Mouse (Mus musculus): ENCODE data around the gene Lypd9.
"Not testable (repeated sequence)": the region's sequence is repeated elsewhere in the genome, so short reads cannot be mapped to it uniquely, and the experiment has no call there.

The Lypd9 gene

DNA sequence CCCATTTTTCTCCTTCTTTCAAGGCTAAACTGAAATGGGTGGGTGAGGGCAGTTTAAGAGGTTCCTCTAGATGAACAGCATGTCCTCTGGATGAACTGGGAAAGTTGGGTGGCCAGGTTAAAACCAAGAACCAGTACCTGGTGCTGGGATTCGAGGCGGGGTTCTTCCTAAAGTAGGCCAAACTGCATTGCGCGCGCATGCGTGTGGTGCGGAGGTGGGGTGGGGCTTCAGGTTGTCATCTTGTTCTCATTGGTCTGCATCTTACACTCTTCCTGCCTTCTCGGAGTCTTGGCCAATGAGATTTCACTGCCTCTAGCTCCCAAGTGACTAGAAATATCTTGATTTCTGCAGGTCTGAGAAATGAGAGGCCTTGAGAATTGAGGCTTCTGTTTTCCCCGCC, at the start of gene Lypd9:
Gene Lypd9 (minus strand): TSS at position 165 of the 400 bp plus-strand sequence.
- DNase-seq (ENCODE audit: low spot score), result no peak

DNA sequence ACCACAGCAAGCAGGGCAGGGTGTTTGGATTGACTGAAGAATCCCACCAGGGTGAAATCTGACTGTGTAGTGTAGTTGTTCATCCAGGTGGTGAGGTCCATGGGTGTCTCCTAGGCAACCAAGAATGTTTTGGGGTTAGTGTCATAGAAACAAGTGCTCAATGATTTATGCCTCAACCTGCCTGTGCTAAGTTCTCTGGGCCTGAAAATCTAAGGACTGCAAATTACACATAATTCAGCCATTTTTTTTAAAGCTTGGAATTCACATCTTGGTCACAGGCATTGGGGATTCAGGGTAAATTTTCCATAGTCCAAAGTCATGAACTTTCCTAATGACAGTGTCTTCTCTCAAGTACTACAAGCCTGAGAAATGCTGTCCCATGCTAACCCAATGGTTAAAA, 49.7 kb upstream of the Lypd9 start, which contains the start of gene Olfr331:
Gene Olfr331 (minus strand): TSS at position 101 of the 400 bp plus-strand sequence.
- not testable (repeated sequence) for DNase-seq (ENCODE audit: low spot score)

GRCm38 (mm10) chr11:58499290-58499689, 46.6 kb upstream of the Lypd9 start:
- DNase-seq (ENCODE audit: low spot score), result no peak

GRCm38 (mm10) chr11:58498761-58499160, 46.0 kb upstream of the Lypd9 start:
- DNase-seq (ENCODE audit: low spot score), result no peak

GRCm38 (mm10) chr11:58492455-58492854, 39.7 kb upstream of the Lypd9 start, which contains the start of gene Olfr332:
Gene Olfr332 (minus strand): TSS chr11:58492555.
- DNase-seq (ENCODE audit: low spot score), result no peak

DNA sequence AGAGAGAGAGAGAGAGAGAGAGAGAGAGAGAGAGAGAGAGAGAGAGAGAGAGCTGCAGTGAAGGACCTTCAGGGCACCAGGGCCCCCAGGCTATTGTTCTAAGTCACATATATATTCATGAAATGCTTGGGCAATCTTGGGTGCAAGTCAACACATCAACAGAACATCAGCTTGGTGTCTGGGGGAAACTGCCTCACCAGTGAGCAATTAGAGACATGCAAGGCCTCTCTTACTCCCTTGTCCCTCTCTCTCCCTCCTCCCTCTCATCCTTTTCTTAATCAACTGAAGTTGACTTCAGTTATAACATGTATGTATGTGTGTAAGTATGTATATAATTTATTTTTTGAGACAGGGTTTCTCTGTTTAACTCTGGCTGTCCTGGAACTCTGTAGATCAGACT, 9.4 kb upstream of the Lypd9 start, which contains the start of gene Olfr30:
Gene Olfr30 (minus strand): TSS at position 101 of the 400 bp plus-strand sequence.
- DNase-seq (ENCODE audit: low spot score), result no peak

DNA sequence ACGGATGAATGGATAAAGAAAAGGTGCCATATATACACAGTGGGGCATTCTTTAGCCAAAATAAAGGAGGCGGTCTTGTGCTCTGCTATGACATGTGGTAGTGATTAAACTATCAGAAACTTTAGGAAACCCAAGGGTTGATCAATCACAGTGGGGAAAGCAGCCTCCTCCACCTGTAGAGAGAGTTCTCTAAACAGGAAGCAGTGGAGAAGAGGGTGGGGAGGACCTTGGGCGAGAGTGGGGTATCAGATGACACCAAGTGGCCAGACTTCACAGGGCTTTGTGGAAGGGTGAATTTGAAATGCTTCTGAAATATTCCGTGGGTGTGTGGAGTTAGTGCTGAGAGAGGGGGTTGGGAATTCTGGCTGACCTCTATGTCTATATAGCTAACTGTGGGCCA, 869 bp upstream of the Lypd9 start:
- no peak for DNase-seq (ENCODE audit: low spot score)

- DNase-seq (ENCODE audit: low spot score), result no peak
Measured at GRCm38 (mm10) chr11:58437866-58438265, 14.9 kb downstream of the Lypd9 start.

DNA sequence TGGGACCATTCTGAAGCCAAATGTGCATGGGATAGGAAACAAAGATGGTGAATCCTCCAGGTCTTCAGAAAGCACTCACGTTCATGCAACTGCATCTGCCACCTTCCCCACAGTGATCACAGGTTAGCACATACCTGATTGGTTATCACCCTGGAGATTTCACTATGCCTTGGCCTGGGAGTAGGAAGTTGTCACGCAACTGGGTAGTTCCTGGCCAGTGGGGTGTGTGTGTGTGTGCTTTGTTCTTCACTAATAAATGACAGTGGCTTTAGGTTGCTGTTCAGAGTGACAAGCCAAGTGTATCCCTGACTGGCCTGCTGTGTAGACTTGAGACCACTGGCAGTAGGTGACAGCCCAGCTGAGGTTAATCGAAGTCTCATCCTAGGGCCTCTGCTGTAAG, 20.5 kb downstream of the Lypd9 start, which contains the start of gene Gm12253:
Gene Gm12253 (plus strand): TSS at position 301 of the 400 bp plus-strand sequence.
- DNase-seq (ENCODE audit: low spot score), result no peak

DNA sequence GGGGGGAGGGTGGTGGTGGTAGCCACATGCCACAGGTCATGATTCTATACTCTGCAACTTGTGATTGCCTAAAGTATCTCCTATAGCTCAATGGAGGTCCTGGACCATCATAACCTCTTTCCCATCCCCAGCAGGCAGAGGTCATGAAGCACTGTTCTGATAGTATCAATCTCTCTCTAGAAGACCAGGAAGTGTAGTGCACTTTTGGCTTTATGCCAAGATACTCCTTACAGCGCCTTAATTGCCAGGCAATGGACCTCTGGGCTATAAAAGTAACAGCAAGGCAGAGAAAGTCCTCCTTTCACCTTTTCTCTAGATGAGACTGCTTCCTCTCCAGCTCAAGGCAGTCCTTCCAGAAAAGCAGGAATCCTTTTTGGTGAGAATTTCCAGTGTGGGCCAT, 31.9 kb downstream of the Lypd9 start, which contains the start of gene 1810065E05Rik:
Gene 1810065E05Rik (plus strand): TSS at position 297 of the 400 bp plus-strand sequence.
- DNase-seq (ENCODE audit: low spot score), result no peak

DNA sequence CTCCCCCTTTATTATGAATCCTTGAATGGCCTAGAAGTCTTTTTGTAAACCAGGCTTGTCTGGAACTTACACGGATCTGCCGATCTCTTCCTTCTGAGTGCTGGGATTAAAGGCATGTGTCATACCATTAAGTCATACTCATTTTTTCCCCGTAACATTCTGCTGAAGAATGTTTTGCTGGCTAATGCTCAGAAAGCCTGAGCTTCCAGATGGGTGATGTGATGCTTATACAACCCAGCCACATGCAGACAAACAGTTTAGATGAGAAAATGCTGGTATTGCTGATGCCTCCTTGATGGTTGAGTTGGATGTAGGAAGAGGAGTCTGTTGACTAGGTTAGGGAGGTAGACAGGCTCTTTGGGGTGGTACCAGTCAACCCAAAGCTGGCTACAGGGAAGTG, 34.4 kb downstream of the Lypd9 start:
- no peak for DNase-seq (ENCODE audit: low spot score)

DNA sequence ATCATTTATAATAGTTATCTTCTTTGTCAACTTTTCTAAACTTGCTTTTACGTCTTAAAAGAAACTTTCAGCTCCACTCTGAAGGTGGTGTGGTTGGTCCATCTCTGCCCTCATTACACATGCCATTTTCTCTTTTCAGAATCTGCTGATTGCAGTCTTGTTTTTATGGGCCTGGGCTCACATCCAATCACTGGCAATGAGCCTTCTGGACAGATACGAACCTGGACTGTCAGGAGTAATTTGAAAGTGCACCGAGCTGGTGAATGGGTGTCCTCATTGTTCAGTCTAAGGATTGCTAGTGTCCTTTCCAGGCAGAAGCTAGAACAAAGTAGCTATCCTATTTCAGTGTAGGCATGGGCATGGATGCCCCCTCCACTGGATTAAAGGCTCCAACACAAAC, 44.7 kb downstream of the Lypd9 start:
- DNase-seq (ENCODE audit: low spot score), result no peak

DNA sequence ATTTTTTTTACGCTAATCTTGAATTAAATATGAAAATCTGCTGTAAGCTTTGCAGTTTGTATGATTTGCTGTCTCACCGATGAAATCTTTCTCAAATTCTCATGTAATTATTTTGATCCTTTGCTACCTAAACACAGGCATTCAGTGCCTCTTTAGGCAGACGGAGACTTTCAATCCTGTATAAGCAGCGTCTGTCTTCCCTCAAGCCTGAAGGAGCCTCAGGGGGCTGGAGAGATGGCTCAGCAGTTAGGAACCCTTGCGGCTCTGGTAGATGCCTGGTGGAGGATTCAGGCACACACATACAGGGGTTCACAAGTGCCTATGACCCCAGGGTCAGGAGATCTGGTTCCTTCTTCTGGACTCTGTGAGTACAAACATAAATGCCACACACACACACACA, 52.1 kb downstream of the Lypd9 start:
- DNase-seq (ENCODE audit: low spot score), result no peak

GRCm38 (mm10) chr11:58399985-58400645, 52.6 kb downstream of the Lypd9 start:
- DNase-seq (ENCODE audit: low spot score), result no peak
